Mouse (Mus musculus): ENCODE measurements at regions not wholly inside any gene's neighbourhood (a gene's known extent, or its start where the extent isn't known, plus 50 kb on each side); places are given as distances from the start of the nearest gene placed in this dataset.

GRCm38 (mm10) chr9:85003414-85003813 is 309.2 kb upstream of the Gm11114 start:
- Histone ChIP-seq H3K4me2 (replicated peaks; ENCODE audit: low read depth) (no peak overlapping the region), H3K27me3 (ENCODE audit: control insufficient read depth, insufficient read depth, low read length) (no peaks in the 10 kb centered on the region), H3K4me3 (ENCODE audit: low read depth, low read length) (no peak overlapping the region), H3K4me1 (replicated peaks; ENCODE audit: control insufficient read depth, insufficient read depth) (no peaks in the 10 kb centered on the region), H3K27ac (replicated peaks) (no peak overlapping the region), H3K36me3 (ENCODE audit: control insufficient read depth, insufficient read depth, low read length) (no peaks in the 10 kb centered on the region), H3K9me3 (ENCODE audit: control insufficient read depth, low read length) (no peaks in the 10 kb centered on the region), H3K9ac (ENCODE audit: low read length) (no peak overlapping the region)
- no peak for ATAC-seq (ENCODE audit: low FRiP score, low TSS enrichment)
- WGBS: 0% methylated on average over 1 of the region's 1 CpGs
- DNase-seq (ENCODE audit: low spot score): no peak
- TF ChIP-seq EP300 (optimal IDR thresholded peaks at IDR 0.05): no peak
- TF ChIP-seq CTCF (IDR thresholded peaks at IDR 0.05; ENCODE audit: low read depth): no peak

GRCm38 (mm10) chr9:85011361-85011760 is 301.2 kb upstream of the Gm11114 start:
- Histone ChIP-seq H3K36me3 (ENCODE audit: control insufficient read depth, insufficient read depth, low read length) (no peaks in the 10 kb centered on the region), H3K9me3 (ENCODE audit: control insufficient read depth, low read length) (no peaks in the 10 kb centered on the region), H3K4me3 (ENCODE audit: low read depth, low read length) (no peak overlapping the region), H3K9ac (ENCODE audit: low read length) (no peak overlapping the region), H3K4me1 (replicated peaks; ENCODE audit: control insufficient read depth, insufficient read depth) (no peaks in the 10 kb centered on the region), H3K27ac (replicated peaks) (no peak overlapping the region), H3K4me2 (replicated peaks; ENCODE audit: low read depth) (no peak overlapping the region), H3K27me3 (ENCODE audit: control insufficient read depth, insufficient read depth, low read length) (no peaks in the 10 kb centered on the region)
- WGBS: 52% methylated on average over 1 of the region's 1 CpGs
- DNase-seq (ENCODE audit: low spot score) (no peak), ATAC-seq (ENCODE audit: low FRiP score, low TSS enrichment) (no peak)
- TF ChIP-seq CTCF (IDR thresholded peaks at IDR 0.05; ENCODE audit: low read depth): no peak
- TF ChIP-seq EP300 (optimal IDR thresholded peaks at IDR 0.05): no peak

GRCm38 (mm10) chr9:85048112-85048978 is 264.2 kb upstream of the Gm11114 start:
- WGBS: 59% methylated on average over 2 of the region's 2 CpGs
- H3K4me3 ChIP-seq (ENCODE audit: low read depth, low read length): no peak overlapping the region
- ATAC-seq (ENCODE audit: low FRiP score, low TSS enrichment): no peak
- H3K27ac ChIP-seq (replicated peaks): no peak overlapping the region
- H3K36me3 ChIP-seq (ENCODE audit: control insufficient read depth, insufficient read depth, low read length): no peaks in the 10 kb centered on the region
- no peak overlapping the region for H3K4me2 ChIP-seq (replicated peaks; ENCODE audit: low read depth)
- TF ChIP-seq EP300 (optimal IDR thresholded peaks at IDR 0.05): no peak
- TF ChIP-seq CTCF (IDR thresholded peaks at IDR 0.05; ENCODE audit: low read depth): no peak
- DNase-seq (ENCODE audit: low spot score): no peak
- no peaks in the 10 kb centered on the region for H3K4me1 ChIP-seq (replicated peaks; ENCODE audit: control insufficient read depth, insufficient read depth)
- H3K9me3 ChIP-seq (ENCODE audit: control insufficient read depth, low read length): no peaks in the 10 kb centered on the region
- H3K27me3 ChIP-seq (ENCODE audit: control insufficient read depth, insufficient read depth, low read length): no peaks in the 10 kb centered on the region
- no peak overlapping the region for H3K9ac ChIP-seq (ENCODE audit: low read length)

DNA sequence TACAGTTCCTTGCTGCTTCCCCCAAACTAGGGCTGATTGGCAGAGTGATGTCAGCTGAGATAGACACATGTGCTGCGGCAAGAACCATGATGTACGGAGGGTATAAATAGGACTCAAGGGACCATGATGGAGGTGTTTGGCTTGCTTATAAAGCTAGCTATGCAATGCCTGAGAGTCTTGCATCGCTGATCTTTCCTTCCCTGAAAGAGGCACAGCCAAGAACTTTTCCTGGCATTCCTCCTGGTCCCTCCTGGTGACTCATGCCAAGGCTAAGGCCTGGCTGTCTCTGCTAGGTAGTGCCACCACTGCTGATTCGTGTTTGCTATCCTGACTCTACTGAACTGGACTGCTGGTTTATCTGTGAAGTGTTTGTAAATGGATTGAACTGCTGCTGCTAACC is 260.0 kb upstream of the Gm11114 start:
- no peak for TF ChIP-seq CTCF (IDR thresholded peaks at IDR 0.05; ENCODE audit: low read depth)
- no peak for TF ChIP-seq EP300 (optimal IDR thresholded peaks at IDR 0.05)
- 79% methylated on average over 4 of the region's 4 CpGs for WGBS
- Histone ChIP-seq H3K9ac (ENCODE audit: low read length) (no peak overlapping the region), H3K4me3 (ENCODE audit: low read depth, low read length) (no peak overlapping the region), H3K4me1 (replicated peaks; ENCODE audit: control insufficient read depth, insufficient read depth) (no peaks in the 10 kb centered on the region), H3K4me2 (replicated peaks; ENCODE audit: low read depth) (no peak overlapping the region), H3K27ac (replicated peaks) (no peak overlapping the region), H3K27me3 (ENCODE audit: control insufficient read depth, insufficient read depth, low read length) (no peaks in the 10 kb centered on the region), H3K36me3 (ENCODE audit: control insufficient read depth, insufficient read depth, low read length) (no peaks in the 10 kb centered on the region), H3K9me3 (ENCODE audit: control insufficient read depth, low read length) (no peaks in the 10 kb centered on the region)
- no peak for ATAC-seq (ENCODE audit: low FRiP score, low TSS enrichment)
- DNase-seq (ENCODE audit: low spot score): peak; percentile 16

DNA sequence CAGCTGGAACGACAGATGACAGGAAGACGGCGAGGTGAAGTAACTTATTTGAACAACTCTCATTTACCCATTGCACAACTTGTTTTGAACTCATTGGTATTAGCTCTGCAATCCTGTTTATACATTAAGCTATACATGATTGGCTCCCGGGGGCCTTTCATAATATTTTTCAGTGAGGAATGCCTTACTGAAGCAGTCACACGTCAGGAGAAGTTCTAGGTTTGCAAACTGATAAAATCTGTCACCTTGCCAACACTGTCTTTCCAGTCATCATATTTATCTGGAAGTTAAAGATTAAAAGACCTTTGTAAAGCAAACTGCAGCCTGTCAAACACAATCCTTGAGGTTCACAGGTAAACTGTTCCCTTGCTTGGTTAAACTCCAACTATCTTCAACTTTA is 232.6 kb upstream of the Gm11114 start:
- WGBS: 35% methylated on average over 5 of the region's 5 CpGs
- H3K27me3 ChIP-seq (ENCODE audit: control insufficient read depth, insufficient read depth, low read length): no peaks in the 10 kb centered on the region
- no peaks in the 10 kb centered on the region for H3K36me3 ChIP-seq (ENCODE audit: control insufficient read depth, insufficient read depth, low read length)
- DNase-seq (ENCODE audit: low spot score): no peak
- H3K4me3 ChIP-seq (ENCODE audit: low read depth, low read length): no peak overlapping the region
- H3K27ac ChIP-seq (replicated peaks): no peak overlapping the region
- TF ChIP-seq CTCF (IDR thresholded peaks at IDR 0.05; ENCODE audit: low read depth): no peak
- TF ChIP-seq EP300 (optimal IDR thresholded peaks at IDR 0.05): no peak
- H3K9ac ChIP-seq (ENCODE audit: low read length): no peak overlapping the region
- ATAC-seq (ENCODE audit: low FRiP score, low TSS enrichment): no peak
- H3K4me1 ChIP-seq (replicated peaks; ENCODE audit: control insufficient read depth, insufficient read depth): no peaks in the 10 kb centered on the region
- no peak overlapping the region for H3K4me2 ChIP-seq (replicated peaks; ENCODE audit: low read depth)
- no peaks in the 10 kb centered on the region for H3K9me3 ChIP-seq (ENCODE audit: control insufficient read depth, low read length)

DNA sequence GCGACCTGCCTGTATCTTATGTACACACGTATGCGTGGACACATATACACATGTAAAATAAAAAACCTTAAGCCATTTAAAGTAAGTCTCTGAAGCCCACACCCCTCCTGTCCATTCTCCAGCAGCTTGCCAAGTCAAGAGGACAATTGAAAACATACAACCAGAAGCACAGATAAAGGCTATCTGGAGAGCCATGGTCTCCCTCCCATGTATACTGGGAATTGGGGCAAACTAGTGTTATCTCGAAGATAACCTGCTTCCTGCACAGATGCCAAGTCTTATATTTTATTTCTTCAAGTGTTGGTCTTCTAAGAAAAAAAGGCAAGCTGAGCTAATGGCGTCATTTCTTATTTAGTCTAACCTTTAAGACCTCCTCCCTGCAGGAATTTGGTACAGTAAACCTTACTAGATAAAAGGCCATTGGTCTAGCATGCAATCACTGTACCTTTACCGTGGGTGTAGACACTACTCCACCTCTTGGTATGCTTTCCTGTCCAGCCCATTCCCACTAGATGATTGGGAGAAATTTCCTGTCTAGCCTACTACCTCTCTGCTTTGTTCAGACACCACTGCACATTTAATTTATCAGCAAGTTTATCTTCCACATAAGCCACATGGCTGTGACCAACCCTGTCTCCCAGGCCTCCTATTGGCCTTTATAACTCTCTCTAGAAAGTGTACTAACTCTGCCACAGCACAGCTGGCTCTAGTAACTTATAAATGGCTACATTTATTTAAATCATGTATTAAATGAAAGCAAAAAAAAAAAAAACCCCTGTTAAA is 223.8 kb upstream of the Gm11114 start:
- TF ChIP-seq EP300 (optimal IDR thresholded peaks at IDR 0.05): no peak
- TF ChIP-seq CTCF (IDR thresholded peaks at IDR 0.05; ENCODE audit: low read depth): no peak
- no peak for ATAC-seq (ENCODE audit: low FRiP score, low TSS enrichment)
- WGBS: 75% methylated on average over 6 of the region's 6 CpGs

More for the DNA sequence above, 223.8 kb upstream of the Gm11114 start:
- Histone ChIP-seq H3K4me1 (replicated peaks; ENCODE audit: control insufficient read depth, insufficient read depth) (no peaks in the 10 kb centered on the region), H3K27me3 (ENCODE audit: control insufficient read depth, insufficient read depth, low read length) (no peaks in the 10 kb centered on the region), H3K4me3 (ENCODE audit: low read depth, low read length) (no peak overlapping the region), H3K9ac (ENCODE audit: low read length) (no peak overlapping the region), H3K36me3 (ENCODE audit: control insufficient read depth, insufficient read depth, low read length) (no peaks in the 10 kb centered on the region), H3K4me2 (replicated peaks; ENCODE audit: low read depth) (no peak overlapping the region), H3K27ac (replicated peaks) (no peak overlapping the region), H3K9me3 (ENCODE audit: control insufficient read depth, low read length) (no peaks in the 10 kb centered on the region)
- no peak for DNase-seq (ENCODE audit: low spot score)

Data from stomach, postnatal 0 days (tissue).